Mouse (Mus musculus): ENCODE results near the gene Frs2.

GRCm38 (mm10) chr10:117121448-117121847, 26.9 kb downstream of the Frs2 start:
- TF ChIP-seq CTCF (IDR thresholded peaks at IDR 0.05; ENCODE audit: borderline replicate concordance, insufficient read depth, low read depth, low read length) (no peak), POLR2A (IDR thresholded peaks at IDR 0.05; ENCODE audit: borderline replicate concordance, insufficient read depth, low read length) (no peak)

Data from cerebellum, adult 2 months (tissue).